Comparison of ENCODE assay signal across 10 mouse cellular contexts in genomic region chr11:69211431-69211830, GRCm38 (mm10). TPM values are rescaled to one million over a fixed set of nuclear protein-coding genes. Genes with fewer than 3 reads are reported as not detected.
DNase-seq lines count a peak whose midpoint lies in the region; ATAC-seq lines count a peak whose summit lies in the region.
"Had no signal": no experiment of that assay in that cellular context is flagged by ENCODE, and none has a peak within 500 bp of the region (broad histone marks: within the 10 kb centered on the region; RNA-seq: fewer than 3 reads in every experiment).

No protein-coding gene starts in this region.

- WGBS in heart, embryonic 16.5 days: 27% methylated on average over 2 of the region's 2 CpGs
- WGBS in embryonic facial prominence, embryonic 14.5 days: 23% methylated on average over 2 of the region's 2 CpGs
- 35% methylated on average over 2 of the region's 2 CpGs for WGBS in midbrain, embryonic 15.5 days
- 28% methylated on average over 2 of the region's 2 CpGs for WGBS in intestine, embryonic 15.5 days

- no peak for ATAC-seq in heart, embryonic 16.5 days (replicated peaks; ENCODE audit: extremely low read depth, insufficient read depth, low FRiP score)
- no peak; the same call in 1 of the 2 replicates for ATAC-seq in embryonic facial prominence, embryonic 14.5 days (ENCODE audit: low read depth)
- ATAC-seq in midbrain, embryonic 15.5 days (replicated peaks): peak; percentile 69
- ATAC-seq in intestine, embryonic 15.5 days: no peak

- H3K4me2 ChIP-seq in heart, embryonic 16.5 days (ENCODE audit: low read depth, low read length): peak overlapping the region; percentile 17; the same call in 1 of the 2 replicates
- peak overlapping the region; percentile 44 for H3K4me2 ChIP-seq in embryonic facial prominence, embryonic 14.5 days (ENCODE audit: low read depth, low read length)
- peak overlapping the region; percentile 50 for H3K4me2 ChIP-seq in midbrain, embryonic 15.5 days
- no peak overlapping the region for H3K4me2 ChIP-seq in intestine, embryonic 15.5 days (replicated peaks)

- no peak overlapping the region for H3K9ac ChIP-seq in heart, embryonic 16.5 days (ENCODE audit: low read length)
- H3K9ac ChIP-seq in embryonic facial prominence, embryonic 14.5 days (ENCODE audit: low read depth, low read length): peak overlapping the region; percentile 45
- H3K9ac ChIP-seq in midbrain, embryonic 15.5 days: peak overlapping the region; percentile 29; the same call in 1 of the 2 replicates
- no peak overlapping the region for H3K9ac ChIP-seq in intestine, embryonic 15.5 days

- no peaks in the 10 kb centered on the region for H3K9me3 ChIP-seq in heart, embryonic 16.5 days (replicated peaks; ENCODE audit: control insufficient read depth, low read length)
- H3K9me3 ChIP-seq in embryonic facial prominence, embryonic 14.5 days (ENCODE audit: control insufficient read depth, low read length): no peaks in the 10 kb centered on the region
- no peaks in the 10 kb centered on the region for H3K9me3 ChIP-seq in midbrain, embryonic 15.5 days
- H3K9me3 ChIP-seq in intestine, embryonic 15.5 days: no peaks in the 10 kb centered on the region
- H3K9me3 ChIP-seq: G1E had no signal

- DNase-seq in heart, postnatal 36 days: no peak
- peak; percentile 42 for DNase-seq in embryonic facial prominence, embryonic 14.5 days (ENCODE audit: low spot score)
- peak; percentile 67 for DNase-seq in layer of hippocampus, adult 11-12 months (ENCODE audit: low spot score)
- DNase-seq in gastrocnemius, postnatal 14 days: no peak
- no peak for DNase-seq in lung, adult 18-20 months

- H3K4me3 ChIP-seq in heart, embryonic 16.5 days (ENCODE audit: low read length): no peak overlapping the region
- peak overlapping the region; percentile 27 for H3K4me3 ChIP-seq in embryonic facial prominence, embryonic 14.5 days (ENCODE audit: low read depth, low read length)
- peak overlapping the region; percentile 42 for H3K4me3 ChIP-seq in midbrain, embryonic 15.5 days
- no peak overlapping the region for H3K4me3 ChIP-seq in intestine, embryonic 15.5 days (replicated peaks)

- intact Hi-C loops in heart, postnatal 36 days (cut with DNase I): no loop called here
- intact Hi-C loops in gastrocnemius, postnatal 14 days (cut with DNase I; ENCODE audit: low total_unique reads): no loop called here

- H3K4me1 ChIP-seq in heart, embryonic 16.5 days (ENCODE audit: control insufficient read depth, insufficient read depth, low read length): no peaks in the 10 kb centered on the region
- no peaks in the 10 kb centered on the region for H3K4me1 ChIP-seq in embryonic facial prominence, embryonic 14.5 days (ENCODE audit: control insufficient read depth, insufficient read depth, low read length)
- no peaks in the 10 kb centered on the region for H3K4me1 ChIP-seq in midbrain, embryonic 15.5 days
- no peaks in the 10 kb centered on the region for H3K4me1 ChIP-seq in intestine, embryonic 15.5 days (replicated peaks)

- H3K27me3 ChIP-seq in heart, embryonic 16.5 days (ENCODE audit: control insufficient read depth, insufficient read depth, low read length): no peaks in the 10 kb centered on the region; the same call in 1 of the 2 replicates
- no peaks in the 10 kb centered on the region for H3K27me3 ChIP-seq in embryonic facial prominence, embryonic 14.5 days (replicated peaks; ENCODE audit: control insufficient read depth, insufficient read depth, low read length)
- no peaks in the 10 kb centered on the region for H3K27me3 ChIP-seq in midbrain, embryonic 15.5 days (replicated peaks)
- no peaks in the 10 kb centered on the region for H3K27me3 ChIP-seq in intestine, embryonic 15.5 days (replicated peaks)

- no peaks in the 10 kb centered on the region for H3K36me3 ChIP-seq in heart, embryonic 16.5 days (ENCODE audit: control insufficient read depth, insufficient read depth)
- H3K36me3 ChIP-seq in embryonic facial prominence, embryonic 14.5 days (ENCODE audit: control insufficient read depth, insufficient read depth, low read length): no peaks in the 10 kb centered on the region
- no peaks in the 10 kb centered on the region for H3K36me3 ChIP-seq in midbrain, embryonic 15.5 days (replicated peaks)
- no peaks in the 10 kb centered on the region for H3K36me3 ChIP-seq in intestine, embryonic 15.5 days
- H3K36me3 ChIP-seq: G1E had no signal

- H3K27ac ChIP-seq in heart, embryonic 16.5 days (ENCODE audit: low read length): no peak overlapping the region
- no peak overlapping the region for H3K27ac ChIP-seq in embryonic facial prominence, embryonic 14.5 days (replicated peaks; ENCODE audit: low read depth, low read length)
- H3K27ac ChIP-seq in midbrain, embryonic 15.5 days: peak overlapping the region; percentile 61; the same call in 1 of the 2 replicates
- no peak overlapping the region for H3K27ac ChIP-seq in intestine, embryonic 15.5 days

RNA-seq across cellular contexts. Expression of gene Alox8, which starts 13.8 kb away (rescaled TPM):
- polyA plus RNA-seq in heart, embryonic 16.5 days (2015; fragmentation: Nextera tagmentation; extraction: Ambion mirVana): 1.7 TPM in 2 replicates
- total RNA-seq in heart, postnatal 36 days (2021): 1 to 10 TPM; 1.4 to 2.1 TPM
- polyA plus RNA-seq in embryonic facial prominence, embryonic 14.5 days (2014; fragmentation: Nextera tagmentation; extraction: Ambion mirVana): 0.22 TPM in 1 of 2 replicates, not detected in the other
- polyA plus RNA-seq in midbrain, embryonic 15.5 days (2015; fragmentation: Nextera tagmentation; extraction: Ambion mirVana): 0.25 and 0.87 TPM in 2 replicates
- polyA plus RNA-seq in intestine, embryonic 15.5 days (2015; fragmentation: Nextera tagmentation; extraction: Ambion mirVana): 0.14 and 0.15 TPM in 2 replicates
- total RNA-seq in gastrocnemius, postnatal 14 days (2021): not detected
- polyA plus RNA-seq: G1E had no signal

RNA-seq across cellular contexts. Expression of gene Gucy2e, which starts 25.4 kb away (rescaled TPM):
- 0.05 and 0.10 TPM in 2 replicates for polyA plus RNA-seq in heart, embryonic 16.5 days (2015; fragmentation: Nextera tagmentation; extraction: Ambion mirVana)
- total RNA-seq in heart, postnatal 36 days (2021): 1 to 10 TPM; 1.5 to 1.7 TPM
- polyA plus RNA-seq in embryonic facial prominence, embryonic 14.5 days (2014; fragmentation: Nextera tagmentation; extraction: Ambion mirVana): 0.15 and 0.33 TPM in 2 replicates
- 0.75 and 0.92 TPM in 2 replicates for polyA plus RNA-seq in midbrain, embryonic 15.5 days (2015; fragmentation: Nextera tagmentation; extraction: Ambion mirVana)
- 0.03 and 0.10 TPM in 2 replicates for polyA plus RNA-seq in intestine, embryonic 15.5 days (2015; fragmentation: Nextera tagmentation; extraction: Ambion mirVana)
- total RNA-seq in gastrocnemius, postnatal 14 days (2021): not detected
- polyA plus RNA-seq: G1E; stomach, embryonic 16.5 days had no signal

RNA-seq across cellular contexts. Expression of gene Alox12b, which starts 54.6 kb away (rescaled TPM):
- polyA plus RNA-seq in heart, embryonic 16.5 days (2015; fragmentation: Nextera tagmentation; extraction: Ambion mirVana): not detected in 2 replicates
- total RNA-seq in heart, postnatal 36 days (2021): not detected
- polyA plus RNA-seq in embryonic facial prominence, embryonic 14.5 days (2014; fragmentation: Nextera tagmentation; extraction: Ambion mirVana): 0.62 and 4.8 TPM in 2 replicates
- 0.28 and 0.41 TPM in 2 replicates for polyA plus RNA-seq in midbrain, embryonic 15.5 days (2015; fragmentation: Nextera tagmentation; extraction: Ambion mirVana)
- 0.35 and 0.43 TPM in 2 replicates for polyA plus RNA-seq in intestine, embryonic 15.5 days (2015; fragmentation: Nextera tagmentation; extraction: Ambion mirVana)
- total RNA-seq in gastrocnemius, postnatal 14 days (2021): not detected
- total RNA-seq: G1E had no signal
- polyA plus RNA-seq: G1E had no signal

Comparison
In these comparisons a context has a peak if more than half of its experiments do, and no peak if none do; other contexts are left out.
1. H3K4me3 ChIP-seq: peak in embryonic facial prominence, embryonic 14.5 days (single experiment) and midbrain, embryonic 15.5 days (single experiment); none in heart, embryonic 16.5 days (single experiment) and intestine, embryonic 15.5 days (single experiment).
2. H3K9ac ChIP-seq: peak in embryonic facial prominence, embryonic 14.5 days (single experiment) and midbrain, embryonic 15.5 days (single experiment); none in heart, embryonic 16.5 days (single experiment) and intestine, embryonic 15.5 days (single experiment).
3. DNase-seq: peak in embryonic facial prominence, embryonic 14.5 days (single experiment) and layer of hippocampus, adult 11-12 months (single experiment); none in heart, postnatal 36 days (0 of 2), gastrocnemius, postnatal 14 days (single experiment) and lung, adult 18-20 months (0 of 2).